Mouse (Mus musculus) left cerebral cortex, adult 8-10 months (tissue): ENCODE measurements at regions not wholly inside any gene's neighbourhood (a gene's known extent, or its start where the extent isn't known, plus 50 kb on each side); places are given as distances from the start of the nearest gene placed in this dataset.

Source experiments
- DNase-seq, 2 experiments: peaks; one replicate each; pipeline ENCODE4 v3.0.0; 2022; ENCODE audit warnings: low spot score in 2 of 2

DNA sequence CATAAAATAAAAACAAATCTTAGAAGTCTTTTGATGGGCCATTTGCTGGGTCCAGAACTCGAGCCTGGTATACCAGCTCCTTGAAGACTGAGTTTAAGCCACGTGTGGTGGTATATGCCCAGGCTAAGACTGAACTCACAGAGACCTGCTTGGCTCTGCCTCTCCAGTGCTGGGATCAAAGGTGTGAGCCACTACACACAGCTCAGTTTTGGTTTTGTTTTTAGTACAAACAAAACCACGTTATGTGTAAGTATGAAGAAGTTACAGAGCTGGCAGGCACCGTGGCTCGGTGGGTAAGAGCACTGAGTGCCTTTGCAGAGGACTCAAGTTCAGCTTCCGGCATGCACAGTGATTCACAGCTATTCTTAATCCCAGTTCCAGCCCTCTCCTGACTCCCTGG is 75.6 kb downstream of the Wdr5 start:
- DNase-seq, result no peak

GRCm38 (mm10) chr2:27591668-27592067 is 76.7 kb downstream of the Wdr5 start:
- no peak for DNase-seq

DNA sequence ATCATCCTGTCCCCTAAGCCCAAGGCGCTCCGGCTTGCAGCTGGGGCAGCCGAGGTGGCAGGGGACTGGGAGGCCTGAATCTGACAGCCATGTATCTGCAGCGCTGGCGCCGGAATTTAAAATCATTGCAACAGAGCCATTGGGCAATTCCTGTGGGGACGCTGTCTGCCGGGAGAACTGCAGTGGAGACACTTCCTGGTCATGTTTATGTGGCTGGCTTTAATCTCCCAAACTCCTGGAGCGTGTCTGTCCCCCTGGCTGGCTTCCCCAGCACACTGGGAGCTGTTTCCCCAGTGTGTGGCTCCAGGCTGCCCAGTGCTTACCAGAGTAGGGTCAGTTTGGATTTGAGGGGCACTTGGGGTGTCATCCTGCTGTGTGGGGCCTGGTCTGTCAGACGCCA is 78.4 kb downstream of the Wdr5 start:
- DNase-seq, result no peak

GRCm38 (mm10) chr2:27595251-27595650 is 80.3 kb downstream of the Wdr5 start:
- DNase-seq, result no peak

- no peak for DNase-seq
Observed at GRCm38 (mm10) chr2:27596217-27596616, 80.0 kb upstream of the Rxra start.

DNA sequence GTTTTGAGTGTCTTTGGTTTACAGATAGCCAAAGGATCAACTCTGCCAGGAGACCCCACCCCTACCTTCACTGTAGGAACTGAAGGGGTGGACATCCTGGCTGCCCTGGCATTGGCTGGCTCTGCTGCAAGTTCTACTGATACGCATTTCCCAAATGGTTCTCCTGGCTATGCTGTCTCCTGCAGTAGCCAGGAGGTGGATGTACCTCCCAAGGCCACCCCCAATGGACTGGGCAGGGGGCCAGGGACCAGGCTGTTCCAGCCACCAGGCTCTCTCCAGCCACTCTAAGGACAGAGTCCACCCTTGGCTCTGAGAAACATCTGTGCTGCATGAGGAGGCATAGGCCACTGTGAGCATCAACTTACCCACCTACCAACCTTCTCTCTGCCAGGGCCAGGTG is 79.3 kb upstream of the Rxra start:
- no peak for DNase-seq

DNA sequence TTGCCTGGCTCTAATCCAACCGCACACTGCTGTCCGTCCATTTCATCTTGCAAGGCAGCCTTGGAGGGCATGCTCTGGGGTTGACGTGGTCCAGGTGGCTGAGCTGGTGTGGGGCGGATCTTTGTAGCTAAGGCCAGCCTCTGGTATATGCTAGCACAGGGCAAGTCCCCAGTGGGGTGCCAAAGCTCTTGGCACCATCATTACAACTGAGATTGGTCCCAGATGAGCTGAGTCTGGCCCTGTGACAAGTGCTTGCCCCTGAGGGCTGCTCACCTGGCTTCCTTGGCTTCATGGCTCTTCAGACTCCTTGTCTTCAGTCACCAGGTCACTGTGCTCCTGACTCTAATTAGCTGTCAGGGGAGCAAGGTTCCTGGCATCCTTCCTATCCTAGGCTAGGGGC is 78.3 kb upstream of the Rxra start:
- no peak for DNase-seq

GRCm38 (mm10) chr2:27599061-27599768 is 77.0 kb upstream of the Rxra start:
- peak; percentile 15 to 57 for DNase-seq

DNA sequence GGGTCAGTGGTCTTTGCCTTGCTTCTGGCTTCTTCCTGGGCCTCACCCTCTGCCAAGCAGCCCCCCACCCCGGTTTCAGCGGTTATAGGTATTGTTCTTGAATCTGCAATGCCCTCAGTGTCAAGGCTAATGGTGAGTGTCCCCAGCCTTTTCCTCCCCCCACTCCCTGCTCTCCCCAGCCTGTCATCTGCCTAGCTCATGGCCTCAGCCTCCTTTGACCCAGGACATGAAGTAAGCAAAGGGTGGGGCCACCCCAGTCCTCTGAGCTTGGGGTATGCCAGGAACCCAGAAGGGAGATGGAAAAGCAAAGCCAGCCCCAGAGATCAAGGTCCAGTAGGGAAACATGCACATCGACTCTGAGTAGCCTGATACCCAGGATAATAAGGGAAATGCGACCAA is 76.5 kb upstream of the Rxra start:
- no peak for DNase-seq

DNA sequence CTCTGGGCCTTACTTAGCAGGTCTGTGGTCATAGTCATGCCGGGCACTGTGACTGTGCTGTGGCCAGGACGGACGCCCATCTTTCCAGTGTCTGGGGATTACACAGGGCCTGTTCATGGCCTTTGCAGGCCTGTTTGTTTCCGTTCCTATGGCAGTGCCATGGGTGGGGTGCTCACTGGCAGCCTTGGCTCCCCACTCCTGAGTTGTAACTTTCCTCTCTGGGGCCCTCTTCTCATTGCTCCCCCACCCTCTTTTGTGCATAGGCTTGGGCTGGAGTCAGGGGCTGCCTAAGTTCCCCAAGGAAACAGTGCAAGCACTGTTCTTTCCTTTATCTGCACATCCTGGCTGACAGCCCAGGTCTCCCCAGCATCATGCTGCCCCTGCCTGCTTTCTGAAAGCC is 72.9 kb upstream of the Rxra start:
- DNase-seq, result no peak

DNA sequence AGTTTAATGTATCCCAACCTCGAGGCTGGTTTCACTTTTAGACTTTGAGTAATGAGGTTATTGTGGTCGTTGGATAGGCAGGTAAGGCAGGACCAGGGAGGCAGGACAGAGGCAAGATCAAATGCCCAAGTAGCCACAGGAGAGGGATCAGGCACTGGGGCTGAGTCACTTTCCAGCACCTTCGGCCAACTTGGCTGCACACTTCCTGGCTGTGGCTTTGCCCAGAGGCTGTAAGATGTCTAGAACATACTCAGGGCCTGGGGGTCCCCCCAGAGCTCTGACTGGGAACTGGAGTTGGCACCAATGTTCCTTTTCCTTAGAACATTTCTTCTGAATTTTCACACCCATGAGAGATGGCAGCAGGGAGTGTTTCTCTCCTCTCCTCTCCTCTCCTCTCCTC is 71.7 kb upstream of the Rxra start:
- DNase-seq, result no peak

- DNase-seq, result no peak
Observed at GRCm38 (mm10) chr2:27606816-27607215, 69.4 kb upstream of the Rxra start.

DNA sequence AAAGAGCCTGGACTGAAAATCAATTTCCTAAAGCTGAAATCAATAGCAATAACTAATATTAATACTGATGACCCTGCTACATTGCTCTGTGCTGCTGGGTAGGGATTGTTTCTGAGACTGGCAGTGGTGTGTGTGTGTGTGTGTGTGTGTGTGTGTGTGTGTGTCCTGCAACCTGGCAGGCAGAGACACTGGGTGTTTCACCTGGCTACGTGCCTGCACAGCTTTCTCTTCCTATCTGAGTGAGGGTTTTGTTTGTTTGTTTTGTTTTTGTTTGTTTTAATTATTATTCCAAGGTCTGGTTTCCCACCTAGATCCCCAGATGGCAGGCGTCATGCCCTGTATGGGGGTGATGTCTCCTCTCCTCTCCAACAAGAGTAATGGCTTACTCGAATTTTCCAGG is 54.5 kb upstream of the Rxra start:
- no peak for DNase-seq

DNA sequence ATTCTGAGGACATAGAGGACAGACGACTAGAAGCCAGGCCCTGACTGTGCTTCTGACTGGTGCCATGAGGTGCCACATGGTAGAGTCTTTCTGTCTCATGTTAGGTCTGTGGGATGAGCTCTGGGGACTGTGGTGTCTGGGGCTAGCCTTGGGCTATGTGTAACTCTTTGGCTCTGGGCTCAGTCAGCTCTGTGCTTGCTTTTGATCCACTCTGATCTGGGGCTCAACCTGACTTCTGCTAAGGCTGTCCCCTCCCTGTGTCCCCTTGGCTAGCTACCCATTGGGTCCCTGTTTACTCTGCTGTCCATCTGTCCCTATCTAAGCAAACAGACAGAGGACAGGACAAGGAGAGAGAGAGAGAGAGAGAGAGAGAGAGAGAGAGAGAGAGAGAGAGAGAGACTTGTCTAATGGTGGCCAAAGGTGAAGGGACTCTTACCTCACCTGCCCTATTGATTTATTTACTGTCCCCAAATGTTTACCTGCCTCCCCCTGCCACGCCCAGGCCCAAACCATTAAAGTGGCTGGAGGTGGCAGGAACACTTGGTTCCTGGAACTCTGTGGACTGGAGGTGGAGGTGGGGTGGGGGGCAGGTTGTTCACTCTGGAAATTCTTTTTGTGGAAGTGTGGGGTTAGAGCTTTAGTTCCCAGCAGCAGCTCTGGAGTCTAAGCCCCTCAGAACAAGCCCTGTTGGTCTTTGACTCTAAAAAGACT is 51.4 kb upstream of the Rxra start:
- DNase-seq, result no peak
